Mouse (Mus musculus) ovary, postnatal 10 days (tissue): ENCODE measurements around the gene Esrrg.

Experiments
- DNase-seq: peaks from one replicate; pipeline ENCODE4 v3.0.0; 2022; ENCODE audit warnings: low spot score

Gene Esrrg

GRCm38 (mm10) chr1:187706046-187706445 is 97.5 kb downstream of the Esrrg start:
- no peak for DNase-seq

- DNase-seq: no peak
Observed at GRCm38 (mm10) chr1:187707176-187707575, 98.6 kb downstream of the Esrrg start.

- no peak for DNase-seq
Observed at GRCm38 (mm10) chr1:187710434-187710948, 101.9 kb downstream of the Esrrg start.

- no peak for DNase-seq
Observed at GRCm38 (mm10) chr1:187721035-187721434, 112.4 kb downstream of the Esrrg start.

- DNase-seq: no peak
Observed at GRCm38 (mm10) chr1:187722016-187722415, 113.4 kb downstream of the Esrrg start.

- DNase-seq: no peak
Observed at GRCm38 (mm10) chr1:187724651-187725050, 116.1 kb downstream of the Esrrg start.

GRCm38 (mm10) chr1:187725351-187725750 is 116.8 kb downstream of the Esrrg start:
- DNase-seq: no peak

GRCm38 (mm10) chr1:187731171-187731570 is 122.6 kb downstream of the Esrrg start:
- no peak for DNase-seq

GRCm38 (mm10) chr1:187736507-187736906 is 127.9 kb downstream of the Esrrg start:
- no peak for DNase-seq

- no peak for DNase-seq
Observed at GRCm38 (mm10) chr1:187737296-187737695, 128.7 kb downstream of the Esrrg start.

- DNase-seq: no peak
Observed at GRCm38 (mm10) chr1:187740531-187740930, 131.9 kb downstream of the Esrrg start.

- no peak for DNase-seq
Observed at GRCm38 (mm10) chr1:187741306-187741705, 132.7 kb downstream of the Esrrg start.

GRCm38 (mm10) chr1:187742071-187742470 is 133.5 kb downstream of the Esrrg start:
- no peak for DNase-seq

- no peak for DNase-seq
Observed at GRCm38 (mm10) chr1:187749294-187749693, 140.7 kb downstream of the Esrrg start.

- no peak for DNase-seq
Observed at GRCm38 (mm10) chr1:187749931-187750330, 141.3 kb downstream of the Esrrg start.

GRCm38 (mm10) chr1:187755528-187755927 is 146.9 kb downstream of the Esrrg start:
- DNase-seq: no peak

- DNase-seq: no peak
Observed at GRCm38 (mm10) chr1:187757981-187758380, 149.4 kb downstream of the Esrrg start.

GRCm38 (mm10) chr1:187758546-187758945 is 150.0 kb downstream of the Esrrg start:
- DNase-seq: no peak

GRCm38 (mm10) chr1:187759536-187759935 is 150.9 kb downstream of the Esrrg start:
- no peak for DNase-seq

GRCm38 (mm10) chr1:187762641-187763450 is 154.3 kb downstream of the Esrrg start:
- no peak for DNase-seq

- DNase-seq: no peak
Observed at GRCm38 (mm10) chr1:187763451-187763755, 154.8 kb downstream of the Esrrg start.

- no peak for DNase-seq
Observed at GRCm38 (mm10) chr1:187763821-187764220, 155.2 kb downstream of the Esrrg start.

- DNase-seq: no peak
Observed at GRCm38 (mm10) chr1:187765577-187765976, 157.0 kb downstream of the Esrrg start.

GRCm38 (mm10) chr1:187767355-187767754 is 158.8 kb downstream of the Esrrg start:
- DNase-seq: no peak
